Comparison of ENCODE assay signal across 8 mouse cellular contexts in genomic region chr1:60860955-60861354, GRCm38 (mm10). TPM values are rescaled to one million over a fixed set of nuclear protein-coding genes. Genes with fewer than 3 reads are reported as not detected.
DNase-seq lines count a peak whose midpoint lies in the region; ATAC-seq lines count a peak whose summit lies in the region.

No protein-coding gene starts in this region.

- H3K9me3 ChIP-seq in megakaryocyte, embryonic 14.5 days, result no peaks in the 10 kb centered on the region
- no peaks in the 10 kb centered on the region for H3K9me3 ChIP-seq in hindbrain, embryonic 15.5 days
- no peaks in the 10 kb centered on the region for H3K9me3 ChIP-seq in stomach, embryonic 14.5 days (ENCODE audit: control insufficient read depth, low read depth, low read length)

- DNase-seq in gastrocnemius, postnatal 25 days, result peak; percentile 36
- no peak for DNase-seq in gastrocnemius, postnatal 14 days
- no peak for DNase-seq in B cell, adult 2 months
- no peak for DNase-seq in thymus, adult 18-20 months

- WGBS in hindbrain, embryonic 15.5 days, result 8% methylated on average over 5 of the region's 5 CpGs
- 53% methylated on average over 5 of the region's 5 CpGs for WGBS in stomach, embryonic 14.5 days

- H3K36me3 ChIP-seq in megakaryocyte, embryonic 14.5 days (replicated peaks; ENCODE audit: low read length), result no peaks in the 10 kb centered on the region
- H3K36me3 ChIP-seq in hindbrain, embryonic 15.5 days, result no peaks in the 10 kb centered on the region
- H3K36me3 ChIP-seq in stomach, embryonic 14.5 days (ENCODE audit: control insufficient read depth, insufficient read depth, low read length), result no peaks in the 10 kb centered on the region

- H3K4me1 ChIP-seq in megakaryocyte, embryonic 14.5 days, result peaks cover 68% of the 10 kb centered on the region
- H3K4me1 ChIP-seq in hindbrain, embryonic 15.5 days (replicated peaks), result peaks cover 17% of the 10 kb centered on the region
- 0 out of 2 replicates have a peak, but pooled peaks cover 7% of the 10 kb centered on the region for H3K4me1 ChIP-seq in stomach, embryonic 14.5 days (ENCODE audit: control insufficient read depth, insufficient read depth, low read length)

- H3K4me3 ChIP-seq in megakaryocyte, embryonic 14.5 days (replicated peaks), result peak overlapping the region; percentile 70
- H3K4me3 ChIP-seq in hindbrain, embryonic 15.5 days, result peak overlapping the region; percentile 32
- H3K4me3 ChIP-seq in stomach, embryonic 14.5 days (ENCODE audit: low read depth, low read length), result no peak overlapping the region

- intact Hi-C loops in gastrocnemius, postnatal 14 days (cut with DNase I; ENCODE audit: low total_unique reads), result no loop called here

- peak overlapping the region; percentile 84 for H3K27ac ChIP-seq in hindbrain, embryonic 15.5 days (replicated peaks)
- no peak overlapping the region for H3K27ac ChIP-seq in stomach, embryonic 14.5 days (ENCODE audit: low read length)

- peak overlapping the region; percentile 52 for H3K9ac ChIP-seq in hindbrain, embryonic 15.5 days
- H3K9ac ChIP-seq in stomach, embryonic 14.5 days (replicated peaks; ENCODE audit: low read depth, low read length), result no peak overlapping the region

- H3K27me3 ChIP-seq in megakaryocyte, embryonic 14.5 days (replicated peaks), result peaks cover 4% of the 10 kb centered on the region
- no peaks in the 10 kb centered on the region for H3K27me3 ChIP-seq in hindbrain, embryonic 15.5 days
- no peaks in the 10 kb centered on the region for H3K27me3 ChIP-seq in stomach, embryonic 14.5 days (ENCODE audit: control insufficient read depth, insufficient read depth, low read length)

- ATAC-seq in megakaryocyte, adult 5-6 weeks (ENCODE audit: poor library complexity, severe bottlenecking), result no peak
- ATAC-seq in hindbrain, embryonic 15.5 days (ENCODE audit: low FRiP score, low read depth), result peak; percentile 73
- ATAC-seq in stomach, embryonic 14.5 days (ENCODE audit: insufficient number of reproducible peaks, insufficient read depth, low FRiP score, low read depth), result no peak

- peak overlapping the region; percentile 65 for H3K4me2 ChIP-seq in hindbrain, embryonic 15.5 days
- 0 out of 2 replicates have a peak overlapping the region, but pooled peaks have one; percentile 13 for H3K4me2 ChIP-seq in stomach, embryonic 14.5 days (replicated peaks; ENCODE audit: low read depth, low read length)

RNA-seq across cellular contexts. Expression of gene Ctla4, which starts 25.8 kb away (rescaled TPM):
- not detected for total RNA-seq in gastrocnemius, postnatal 25 days (2021)
- not detected for total RNA-seq in gastrocnemius, postnatal 14 days (2021)
- polyA plus RNA-seq in megakaryocyte, embryonic 14.5 days (2012; ENCODE audit: insufficient read depth, low replicate concordance), result not detected in 2 replicates
- 0.16 TPM in 1 of 2 replicates, not detected in the other for total RNA-seq in megakaryocyte, adult 5-6 weeks (2015)
- 0.44 and 0.65 TPM in 2 replicates for total RNA-seq in megakaryocyte, adult 5-6 weeks (2017)
- polyA plus RNA-seq in hindbrain, embryonic 15.5 days (2015; fragmentation: Nextera tagmentation; extraction: Ambion mirVana), result not detected in 2 replicates
- polyA plus RNA-seq in stomach, embryonic 14.5 days (2014; fragmentation: Nextera tagmentation; extraction: Ambion mirVana), result not detected in 2 replicates
